Mouse (Mus musculus) colon, adult 2 months (tissue): ENCODE measurements around the gene Slc26a1. TPM values are rescaled to one million over a fixed set of nuclear protein-coding genes. Genes with fewer than 3 reads are reported as not detected.

Source experiments
- polyA plus RNA-seq: library from polyadenylated mRNA; depleted of rRNA; stranded (reverse); fragments of >200 nt; gene quantifications from 2 replicates; pipeline ENCODE4 v1.2.3, GENCODE M21; 2012; rRNA removed

The Slc26a1 gene
- polyA plus RNA-seq: 0.05 and 0.29 TPM in 2 replicates

GRCm38 (mm10) chr5:108675251-108675816 lies at the start of gene Slc26a1:
Slc26a1 (minus strand) TSS chr5:108675569.

GRCm38 (mm10) chr5:108692271-108692670 lies 16.9 kb upstream of the Slc26a1 start, which contains the start of gene Fgfrl1:
Fgfrl1 (plus strand) TSS chr5:108692382.

GRCm38 (mm10) chr5:108668977-108669936 lies 6.1 kb downstream of the Slc26a1 start, which contains the start of gene Dgkq:
Dgkq (minus strand) TSS chr5:108669672.

GRCm38 (mm10) chr5:108659698-108660631 lies 15.4 kb downstream of the Slc26a1 start, which contains the start of gene Idua:
Idua (plus strand) TSS chr5:108660331.

GRCm38 (mm10) chr5:108629634-108630483 lies 45.5 kb downstream of the Slc26a1 start, which contains the start of the genes Gak and Tmem175:
Gak (minus strand) TSS chr5:108629755.
Tmem175 (plus strand) TSS chr5:108629770.

Other genes with a start within 250 kb of the Slc26a1 start
- 56.9 and 60.5 TPM in 2 replicates for gene Atp5k, start 241.1 kb downstream of the Slc26a1 start, polyA plus RNA-seq
- gene Mfsd7a, start 226.7 kb downstream of the Slc26a1 start, polyA plus RNA-seq: 18.9 and 22.7 TPM in 2 replicates
- gene Pcgf3, start 214.3 kb downstream of the Slc26a1 start, polyA plus RNA-seq: 8.4 and 8.8 TPM in 2 replicates
- gene Cplx1, start 125.5 kb downstream of the Slc26a1 start, polyA plus RNA-seq: 0.57 and 1.0 TPM in 2 replicates
- 143 and 144 TPM in 2 replicates for gene Gak, start 45.8 kb downstream of the Slc26a1 start, polyA plus RNA-seq
- 25.3 and 35.8 TPM in 2 replicates for gene Tmem175, start 45.8 kb downstream of the Slc26a1 start, polyA plus RNA-seq
- 21.5 and 23.5 TPM in 2 replicates for gene Idua, start 15.2 kb downstream of the Slc26a1 start, polyA plus RNA-seq
- gene Dgkq, start 5.9 kb downstream of the Slc26a1 start, polyA plus RNA-seq: 42.2 and 43.3 TPM in 2 replicates
- gene Fgfrl1, start 16.8 kb upstream of the Slc26a1 start, polyA plus RNA-seq: 39.2 and 40.7 TPM in 2 replicates
- 4.5 and 5.0 TPM in 2 replicates for gene Rnf212, start 99.4 kb upstream of the Slc26a1 start, polyA plus RNA-seq
- gene Tmed11, start 119.8 kb upstream of the Slc26a1 start, polyA plus RNA-seq: 0.22 TPM in 1 of 2 replicates, not detected in the other
- gene Vmn2r8, start 133.3 kb upstream of the Slc26a1 start, polyA plus RNA-seq: not detected in 2 replicates
- gene Vmn2r9, start 177.0 kb upstream of the Slc26a1 start, polyA plus RNA-seq: not detected in 2 replicates